Mouse (Mus musculus): ENCODE data around the gene Apol7a.
A peak's percentile ranks its signal among the peaks of the same experiment; 100 is the strongest.

Gene Apol7a

GRCm38 (mm10) chr15:77376920-77377319 is 22.0 kb downstream of the Apol7a start:
- peak in 1 of 2 experiments; percentile 44 for DNase-seq (ENCODE audit: low spot score in 2 of 2)

- DNase-seq (ENCODE audit: low spot score in 2 of 2): no peak
These were observed 28.3 kb downstream of the Apol7a start for GRCm38 (mm10) chr15:77370588-77370987.

- DNase-seq (ENCODE audit: low spot score in 2 of 2): no peak
These were observed 28.9 kb downstream of the Apol7a start for GRCm38 (mm10) chr15:77369981-77370380.

- DNase-seq (ENCODE audit: low spot score in 2 of 2): no peak
These were observed 30.0 kb downstream of the Apol7a start for GRCm38 (mm10) chr15:77368818-77369320.

- DNase-seq (ENCODE audit: low spot score in 2 of 2): peak; percentile 96 to 97
These were observed 30.8 kb downstream of the Apol7a start for GRCm38 (mm10) chr15:77368148-77368547.

- DNase-seq (ENCODE audit: low spot score in 2 of 2): peak in 1 of 2 experiments; percentile 52
These were observed 31.4 kb downstream of the Apol7a start for GRCm38 (mm10) chr15:77367504-77367903.

GRCm38 (mm10) chr15:77366706-77367484 is 32.0 kb downstream of the Apol7a start:
- DNase-seq (ENCODE audit: low spot score in 2 of 2): peak; percentile 86 to 93

- no peak for DNase-seq (ENCODE audit: low spot score in 2 of 2)
These were observed 33.0 kb downstream of the Apol7a start for GRCm38 (mm10) chr15:77365700-77366570.

- peak; percentile 37 to 65 for DNase-seq (ENCODE audit: low spot score in 2 of 2)
These were observed 34.9 kb downstream of the Apol7a start for GRCm38 (mm10) chr15:77364026-77364425.

GRCm38 (mm10) chr15:77363578-77363977 is 35.3 kb downstream of the Apol7a start:
- DNase-seq (ENCODE audit: low spot score in 2 of 2): peak in 1 of 2 experiments; percentile 51

GRCm38 (mm10) chr15:77362952-77363351 is 36.0 kb downstream of the Apol7a start:
- DNase-seq (ENCODE audit: low spot score in 2 of 2): no peak

- no peak for DNase-seq (ENCODE audit: low spot score in 2 of 2)
These were observed 39.0 kb downstream of the Apol7a start for GRCm38 (mm10) chr15:77359905-77360304.

GRCm38 (mm10) chr15:77359486-77359885 is 39.4 kb downstream of the Apol7a start:
- DNase-seq (ENCODE audit: low spot score in 2 of 2): no peak

- no peak for DNase-seq (ENCODE audit: low spot score in 2 of 2)
These were observed 39.8 kb downstream of the Apol7a start for GRCm38 (mm10) chr15:77359084-77359483.

GRCm38 (mm10) chr15:77358320-77359040 is 40.4 kb downstream of the Apol7a start:
- DNase-seq (ENCODE audit: low spot score in 2 of 2): peak; percentile 93

GRCm38 (mm10) chr15:77356248-77356810 is 42.6 kb downstream of the Apol7a start:
- DNase-seq (ENCODE audit: low spot score in 2 of 2): peak; percentile 70 to 83

- DNase-seq (ENCODE audit: low spot score in 2 of 2): no peak
These were observed 43.9 kb downstream of the Apol7a start for GRCm38 (mm10) chr15:77354848-77355551.

- DNase-seq (ENCODE audit: low spot score in 2 of 2): no peak
These were observed 44.4 kb downstream of the Apol7a start for GRCm38 (mm10) chr15:77354496-77354847.

- no peak for DNase-seq (ENCODE audit: low spot score in 2 of 2)
These were observed 45.1 kb downstream of the Apol7a start for GRCm38 (mm10) chr15:77353764-77354163.

GRCm38 (mm10) chr15:77352863-77353262 is 46.0 kb downstream of the Apol7a start:
- no peak for DNase-seq (ENCODE audit: low spot score in 2 of 2)

GRCm38 (mm10) chr15:77350117-77350516 is 48.8 kb downstream of the Apol7a start:
- DNase-seq (ENCODE audit: low spot score in 2 of 2): no peak
